Mouse (Mus musculus): Measurements from ENCODE around the gene Otp. TPM values are rescaled to one million over a fixed set of nuclear protein-coding genes. Genes with fewer than 3 reads are reported as not detected.

Gene Otp
- polyA plus RNA-seq, 2 experiments, result not detected

DNA sequence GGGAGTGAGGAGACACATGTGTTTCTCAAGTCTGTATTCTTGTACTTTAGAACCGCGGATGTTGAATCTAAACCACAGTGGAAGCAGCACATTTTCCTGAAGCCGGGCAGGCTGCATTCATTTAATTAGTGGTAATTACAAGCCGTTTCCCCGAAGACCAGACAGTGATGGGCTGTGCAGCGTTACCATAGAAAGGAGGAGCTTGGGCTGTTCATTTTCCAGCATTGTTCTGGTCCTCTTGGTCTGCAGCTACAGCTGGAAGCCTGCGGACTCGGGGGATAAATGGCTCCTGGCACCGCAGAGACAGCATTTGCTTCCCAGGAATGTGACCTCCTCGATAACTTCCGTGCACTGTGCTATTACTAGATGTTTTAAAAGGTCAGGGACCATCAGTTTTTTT lies 37.6 kb downstream of the Otp start:
- H3K9me3 ChIP-seq (ENCODE audit: control insufficient read depth, low read length), result no peaks in the 10 kb centered on the region
- H3K27me3 ChIP-seq (ENCODE audit: control insufficient read depth, insufficient read depth, low read length), result no peaks in the 10 kb centered on the region
- DNase-seq (ENCODE audit: low read depth in 3 of 3, low spot score in 3 of 3) (no peak), ATAC-seq (ENCODE audit: insufficient read depth) (no peak)
- no peaks in the 10 kb centered on the region for H3K36me3 ChIP-seq (replicated peaks; ENCODE audit: control insufficient read depth, insufficient read depth, low read depth)
- H3K4me3 ChIP-seq (ENCODE audit: insufficient read depth in 1 of 2, low read depth in 2 of 2, low read length in 2 of 2), result no peak overlapping the region
- no peak overlapping the region for H3K27ac ChIP-seq
- H3K4me1 ChIP-seq (replicated peaks; ENCODE audit: control insufficient read depth in 2 of 2, insufficient read depth in 2 of 2, low read length in 1 of 2), result no peaks in the 10 kb centered on the region
- no peak overlapping the region for H3K4me2 ChIP-seq (ENCODE audit: low read depth)
- 45% methylated on average over 11 of the region's 11 CpGs for WGBS (ENCODE audit: insufficient replicate concordance)
- H3K9ac ChIP-seq (replicated peaks), result no peak overlapping the region
- no peak for TF ChIP-seq CTCF (IDR thresholded peaks at IDR 0.05; ENCODE audit: low read depth)
- no peak for TF ChIP-seq EP300 (IDR thresholded peaks at IDR 0.05; ENCODE audit: low read depth)

DNA sequence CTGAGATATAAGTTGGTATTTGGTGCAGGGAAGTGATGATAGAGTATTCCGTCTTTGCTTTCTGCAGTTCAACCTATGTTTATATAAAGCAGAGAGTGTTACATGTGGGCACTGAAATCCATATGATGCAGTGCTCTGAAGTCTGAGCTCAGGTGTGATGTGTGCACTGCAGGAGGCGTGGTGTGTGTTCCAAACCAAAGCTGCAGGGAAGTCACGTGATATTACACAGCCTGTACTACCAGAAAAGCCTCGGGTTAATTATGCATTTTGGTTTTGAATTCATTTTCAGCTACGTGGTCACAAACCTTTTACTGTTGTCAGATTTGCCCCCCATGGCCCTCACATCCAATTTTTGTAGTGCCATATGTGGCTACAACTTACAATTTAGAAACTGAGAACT lies 40.3 kb downstream of the Otp start:
- Histone ChIP-seq H3K27ac (no peak overlapping the region), H3K9ac (replicated peaks) (no peak overlapping the region), H3K4me2 (ENCODE audit: low read depth) (no peak overlapping the region), H3K4me3 (ENCODE audit: insufficient read depth in 1 of 2, low read depth in 2 of 2, low read length in 2 of 2) (no peak overlapping the region), H3K36me3 (replicated peaks; ENCODE audit: control insufficient read depth, insufficient read depth, low read depth) (no peaks in the 10 kb centered on the region), H3K4me1 (replicated peaks; ENCODE audit: control insufficient read depth in 2 of 2, insufficient read depth in 2 of 2, low read length in 1 of 2) (no peaks in the 10 kb centered on the region), H3K27me3 (ENCODE audit: control insufficient read depth, insufficient read depth, low read length) (no peaks in the 10 kb centered on the region), H3K9me3 (ENCODE audit: control insufficient read depth, low read length) (no peaks in the 10 kb centered on the region)
- no peak for ATAC-seq (ENCODE audit: insufficient read depth)
- no peak for DNase-seq (ENCODE audit: low read depth in 3 of 3, low spot score in 3 of 3)
- WGBS (ENCODE audit: insufficient replicate concordance), result 46% methylated on average over 5 of the region's 5 CpGs
- TF ChIP-seq EP300 (IDR thresholded peaks at IDR 0.05; ENCODE audit: low read depth) (no peak), CTCF (IDR thresholded peaks at IDR 0.05; ENCODE audit: low read depth) (no peak)

DNA sequence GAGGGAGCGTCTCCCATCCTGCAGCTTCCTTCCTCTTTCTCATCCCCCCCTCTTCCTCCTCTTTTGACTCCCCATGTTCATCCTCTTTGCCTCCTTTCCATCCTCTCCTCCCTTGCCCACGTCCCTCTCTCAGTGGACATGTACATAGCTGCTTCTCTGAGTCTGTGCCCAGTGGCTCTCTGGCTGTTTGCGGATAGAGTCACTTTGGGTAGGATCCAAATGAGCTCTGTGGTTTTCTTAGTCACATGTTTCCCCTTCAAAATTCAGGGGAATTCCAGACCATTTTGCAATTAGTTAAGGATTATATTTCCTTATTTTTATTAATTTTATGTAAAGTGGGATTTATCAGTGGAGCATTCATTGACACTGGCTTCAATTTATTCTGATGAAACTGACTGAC lies 52.7 kb downstream of the Otp start:
- ATAC-seq (ENCODE audit: insufficient read depth), result no peak
- DNase-seq (ENCODE audit: low read depth in 3 of 3, low spot score in 3 of 3), result no peak
- no peaks in the 10 kb centered on the region; the same call in 1 of the 2 replicates for H3K27me3 ChIP-seq (ENCODE audit: control insufficient read depth, insufficient read depth, low read length)
- no peaks in the 10 kb centered on the region for H3K36me3 ChIP-seq (replicated peaks; ENCODE audit: control insufficient read depth, insufficient read depth, low read depth)
- no peak overlapping the region for H3K4me3 ChIP-seq (ENCODE audit: insufficient read depth in 1 of 2, low read depth in 2 of 2, low read length in 2 of 2)
- H3K4me2 ChIP-seq (ENCODE audit: low read depth), result no peak overlapping the region
- no peaks in the 10 kb centered on the region for H3K4me1 ChIP-seq (replicated peaks; ENCODE audit: control insufficient read depth in 2 of 2, insufficient read depth in 2 of 2, low read length in 1 of 2)
- H3K9ac ChIP-seq (replicated peaks), result no peak overlapping the region
- no peak overlapping the region for H3K27ac ChIP-seq
- WGBS (ENCODE audit: insufficient replicate concordance), result 43% methylated on average over 3 of the region's 3 CpGs
- no peaks in the 10 kb centered on the region for H3K9me3 ChIP-seq (ENCODE audit: control insufficient read depth, low read length)
- TF ChIP-seq CTCF (IDR thresholded peaks at IDR 0.05; ENCODE audit: low read depth), result no peak
- no peak for TF ChIP-seq EP300 (IDR thresholded peaks at IDR 0.05; ENCODE audit: low read depth)

Other genes starting within 250 kb of the Otp start
- gene Tbca, start 86.7 kb upstream of the Otp start, polyA plus RNA-seq (2012; rRNA removed), result 38.9 and 152 TPM in 2 replicates
- gene Tbca, start 86.7 kb upstream of the Otp start, polyA plus RNA-seq (2014; fragmentation: Nextera tagmentation; extraction: Ambion mirVana), result 115 and 123 TPM in 2 replicates
- gene Wdr41, start 100.7 kb downstream of the Otp start, polyA plus RNA-seq (2012; rRNA removed), result 2.9 and 3.9 TPM in 2 replicates
- gene Wdr41, start 100.7 kb downstream of the Otp start, polyA plus RNA-seq (2014; fragmentation: Nextera tagmentation; extraction: Ambion mirVana), result 5.1 and 5.3 TPM in 2 replicates